Mouse (Mus musculus): ENCODE measurements around the gene Cyp2e1. TPM values are rescaled to one million over a fixed set of nuclear protein-coding genes. Genes with fewer than 3 reads are reported as not detected.

Gene Cyp2e1
- polyA plus RNA-seq, 2 experiments, result 0.05 TPM; not detected in 1

- DNase-seq (ENCODE audit: low spot score), result peak; percentile 49
- Histone ChIP-seq H3K36me3 (ENCODE audit: control insufficient read depth, insufficient read depth, low read length) (0 out of 2 replicates have a peak, but pooled peaks cover 2% of the 10 kb centered on the region), H3K27me3 (ENCODE audit: control insufficient read depth, insufficient read depth, low read length) (no peaks in the 10 kb centered on the region), H3K27ac (replicated peaks; ENCODE audit: low read depth, low read length) (no peak within 1 kb of the TSS), H3K4me1 (ENCODE audit: control insufficient read depth, insufficient read depth, low read length) (no peaks in the 10 kb centered on the region), H3K9ac (ENCODE audit: low read depth, low read length, severe bottlenecking) (peak within 1 kb of the TSS; percentile 57), H3K4me3 (replicated peaks; ENCODE audit: low read length) (peak within 1 kb of the TSS; percentile 45), H3K9me3 (ENCODE audit: control insufficient read depth, low read length) (no peaks in the 10 kb centered on the region), H3K4me2 (replicated peaks; ENCODE audit: low read depth, low read length, severe bottlenecking) (peak within 1 kb of the TSS; percentile 65)
- TF ChIP-seq POLR2A (IDR thresholded peaks at IDR 0.05; ENCODE audit: borderline replicate concordance, extremely low read depth, insufficient read depth, insufficient read length), result no peak
- WGBS, result 2% methylated on average over 21 of the region's 21 CpGs
- ATAC-seq (ENCODE audit: low FRiP score, low read depth), result peak; percentile 78
Measured at GRCm38 (mm10) chr7:140821653-140822329, 58.3 kb downstream of the Cyp2e1 start, which contains the start of gene Zfp941. Zfp941 (minus strand) TSS chr7:140822178.

- H3K4me2 ChIP-seq (replicated peaks; ENCODE audit: low read depth, low read length, severe bottlenecking), result no peak overlapping the region
- no peak overlapping the region for H3K27ac ChIP-seq (replicated peaks; ENCODE audit: low read depth, low read length)
- WGBS, result 89% methylated on average over 4 of the region's 4 CpGs
- H3K9me3 ChIP-seq (ENCODE audit: control insufficient read depth, low read length), result no peaks in the 10 kb centered on the region
- no peaks in the 10 kb centered on the region for H3K36me3 ChIP-seq (ENCODE audit: control insufficient read depth, insufficient read depth, low read length)
- H3K4me3 ChIP-seq (replicated peaks; ENCODE audit: low read length), result no peak overlapping the region
- TF ChIP-seq POLR2A (IDR thresholded peaks at IDR 0.05; ENCODE audit: borderline replicate concordance, extremely low read depth, insufficient read depth, insufficient read length), result no peak
- no peaks in the 10 kb centered on the region for H3K27me3 ChIP-seq (ENCODE audit: control insufficient read depth, insufficient read depth, low read length)
- DNase-seq (ENCODE audit: low spot score) (no peak), ATAC-seq (ENCODE audit: low FRiP score, low read depth) (no peak)
- H3K4me1 ChIP-seq (ENCODE audit: control insufficient read depth, insufficient read depth, low read length), result no peaks in the 10 kb centered on the region
- no peak overlapping the region for H3K9ac ChIP-seq (ENCODE audit: low read depth, low read length, severe bottlenecking)
Measured at GRCm38 (mm10) chr7:140822731-140823130, 59.2 kb downstream of the Cyp2e1 start.

Other genes starting within 250 kb of the Cyp2e1 start
- gene Olfr538, start 195.9 kb upstream of the Cyp2e1 start, polyA plus RNA-seq (2012; rRNA removed), result not detected in 2 replicates
- gene Olfr538, start 195.9 kb upstream of the Cyp2e1 start, polyA plus RNA-seq (2014; fragmentation: Nextera tagmentation; extraction: Ambion mirVana), result not detected in 2 replicates
- not detected in 2 replicates for gene Olfr46, start 162.5 kb upstream of the Cyp2e1 start, polyA plus RNA-seq (2012; rRNA removed)
- gene Olfr46, start 162.5 kb upstream of the Cyp2e1 start, polyA plus RNA-seq (2014; fragmentation: Nextera tagmentation; extraction: Ambion mirVana), result not detected in 2 replicates
- not detected in 2 replicates for gene Olfr61, start 134.8 kb upstream of the Cyp2e1 start, polyA plus RNA-seq (2012; rRNA removed)
- not detected in 2 replicates for gene Olfr61, start 134.8 kb upstream of the Cyp2e1 start, polyA plus RNA-seq (2014; fragmentation: Nextera tagmentation; extraction: Ambion mirVana)
- not detected in 2 replicates for gene Olfr53, start 117.3 kb upstream of the Cyp2e1 start, polyA plus RNA-seq (2012; rRNA removed)
- gene Olfr53, start 117.3 kb upstream of the Cyp2e1 start, polyA plus RNA-seq (2014; fragmentation: Nextera tagmentation; extraction: Ambion mirVana), result not detected in 2 replicates
- 0.19 and 0.20 TPM in 2 replicates for gene Olfr539, start 103.8 kb upstream of the Cyp2e1 start, polyA plus RNA-seq (2012; rRNA removed)
- 0.03 TPM in 1 of 2 replicates, not detected in the other for gene Olfr539, start 103.8 kb upstream of the Cyp2e1 start, polyA plus RNA-seq (2014; fragmentation: Nextera tagmentation; extraction: Ambion mirVana)
- gene Olfr45, start 81.8 kb upstream of the Cyp2e1 start, polyA plus RNA-seq (2012; rRNA removed), result 0.04 and 0.06 TPM in 2 replicates
- not detected in 2 replicates for gene Olfr45, start 81.8 kb upstream of the Cyp2e1 start, polyA plus RNA-seq (2014; fragmentation: Nextera tagmentation; extraction: Ambion mirVana)
- not detected in 2 replicates for gene Olfr541, start 66.5 kb upstream of the Cyp2e1 start, polyA plus RNA-seq (2012; rRNA removed)
- gene Olfr541, start 66.5 kb upstream of the Cyp2e1 start, polyA plus RNA-seq (2014; fragmentation: Nextera tagmentation; extraction: Ambion mirVana), result not detected in 2 replicates
- 0.39 and 0.55 TPM in 2 replicates for gene Syce1, start 24.1 kb downstream of the Cyp2e1 start, polyA plus RNA-seq (2012; rRNA removed)
- gene Syce1, start 24.1 kb downstream of the Cyp2e1 start, polyA plus RNA-seq (2014; fragmentation: Nextera tagmentation; extraction: Ambion mirVana), result 0.54 and 0.66 TPM in 2 replicates
- gene Zfp941, start 58.4 kb downstream of the Cyp2e1 start, polyA plus RNA-seq (2012; rRNA removed), result 0.83 and 0.93 TPM in 2 replicates
- 1.3 and 1.5 TPM in 2 replicates for gene Zfp941, start 58.4 kb downstream of the Cyp2e1 start, polyA plus RNA-seq (2014; fragmentation: Nextera tagmentation; extraction: Ambion mirVana)
- 1.2 and 2.5 TPM in 2 replicates for gene Urah, start 71.3 kb downstream of the Cyp2e1 start, polyA plus RNA-seq (2012; rRNA removed)
- gene Urah, start 71.3 kb downstream of the Cyp2e1 start, polyA plus RNA-seq (2014; fragmentation: Nextera tagmentation; extraction: Ambion mirVana), result 6.2 and 9.0 TPM in 2 replicates
- gene Scgb1c1, start 81.8 kb downstream of the Cyp2e1 start, polyA plus RNA-seq (2012; rRNA removed), result not detected in 2 replicates
- gene Scgb1c1, start 81.8 kb downstream of the Cyp2e1 start, polyA plus RNA-seq (2014; fragmentation: Nextera tagmentation; extraction: Ambion mirVana), result not detected in 2 replicates
- gene Odf3, start 84.1 kb downstream of the Cyp2e1 start, polyA plus RNA-seq (2012; rRNA removed), result 0.04 TPM in 2 replicates
- gene Odf3, start 84.1 kb downstream of the Cyp2e1 start, polyA plus RNA-seq (2014; fragmentation: Nextera tagmentation; extraction: Ambion mirVana), result not detected in 2 replicates
- gene Gm45785, start 92.6 kb downstream of the Cyp2e1 start, polyA plus RNA-seq (2012; rRNA removed), result 0.12 TPM in 1 of 2 replicates, not detected in the other
- not detected in 2 replicates for gene Gm45785, start 92.6 kb downstream of the Cyp2e1 start, polyA plus RNA-seq (2014; fragmentation: Nextera tagmentation; extraction: Ambion mirVana)
- gene Ric8a, start 93.2 kb downstream of the Cyp2e1 start, polyA plus RNA-seq (2012; rRNA removed), result 70.3 and 82.0 TPM in 2 replicates
- gene Ric8a, start 93.2 kb downstream of the Cyp2e1 start, polyA plus RNA-seq (2014; fragmentation: Nextera tagmentation; extraction: Ambion mirVana), result 74.0 and 78.9 TPM in 2 replicates
- 45.0 and 48.2 TPM in 2 replicates for gene Bet1l, start 93.8 kb downstream of the Cyp2e1 start, polyA plus RNA-seq (2012; rRNA removed)
- 75.1 and 92.8 TPM in 2 replicates for gene Bet1l, start 93.8 kb downstream of the Cyp2e1 start, polyA plus RNA-seq (2014; fragmentation: Nextera tagmentation; extraction: Ambion mirVana)
- gene Psmd13, start 118.2 kb downstream of the Cyp2e1 start, polyA plus RNA-seq (2012; rRNA removed), result 98.9 and 113 TPM in 2 replicates
- 133 TPM in 2 replicates for gene Psmd13, start 118.2 kb downstream of the Cyp2e1 start, polyA plus RNA-seq (2014; fragmentation: Nextera tagmentation; extraction: Ambion mirVana)
- gene Sirt3, start 118.6 kb downstream of the Cyp2e1 start, polyA plus RNA-seq (2012; rRNA removed), result 28.3 and 33.1 TPM in 2 replicates
- 20.1 and 22.3 TPM in 2 replicates for gene Sirt3, start 118.6 kb downstream of the Cyp2e1 start, polyA plus RNA-seq (2014; fragmentation: Nextera tagmentation; extraction: Ambion mirVana)
- gene Cox8b, start 136.7 kb downstream of the Cyp2e1 start, polyA plus RNA-seq (2012; rRNA removed), result 14.2 and 14.5 TPM in 2 replicates
- gene Cox8b, start 136.7 kb downstream of the Cyp2e1 start, polyA plus RNA-seq (2014; fragmentation: Nextera tagmentation; extraction: Ambion mirVana), result 17.2 and 32.5 TPM in 2 replicates
- 0.05 TPM in 2 replicates for gene Nlrp6, start 157.2 kb downstream of the Cyp2e1 start, polyA plus RNA-seq (2012; rRNA removed)
- 0.08 TPM in 1 of 2 replicates, not detected in the other for gene Nlrp6, start 157.2 kb downstream of the Cyp2e1 start, polyA plus RNA-seq (2014; fragmentation: Nextera tagmentation; extraction: Ambion mirVana)
- gene Pgghg, start 177.7 kb downstream of the Cyp2e1 start, polyA plus RNA-seq (2012; rRNA removed), result 52.8 and 68.8 TPM in 2 replicates
- 26.7 and 31.3 TPM in 2 replicates for gene Pgghg, start 177.7 kb downstream of the Cyp2e1 start, polyA plus RNA-seq (2014; fragmentation: Nextera tagmentation; extraction: Ambion mirVana)
- 30.9 and 34.4 TPM in 2 replicates for gene Ifitm5, start 186.6 kb downstream of the Cyp2e1 start, polyA plus RNA-seq (2012; rRNA removed)
- gene Ifitm5, start 186.6 kb downstream of the Cyp2e1 start, polyA plus RNA-seq (2014; fragmentation: Nextera tagmentation; extraction: Ambion mirVana), result 32.3 and 44.3 TPM in 2 replicates
- not detected in 2 replicates for gene Gm45717, start 192.2 kb downstream of the Cyp2e1 start, polyA plus RNA-seq (2012; rRNA removed)
- not detected in 2 replicates for gene Gm45717, start 192.2 kb downstream of the Cyp2e1 start, polyA plus RNA-seq (2014; fragmentation: Nextera tagmentation; extraction: Ambion mirVana)
- 1,234 and 1,466 TPM in 2 replicates for gene Ifitm2, start 192.2 kb downstream of the Cyp2e1 start, polyA plus RNA-seq (2012; rRNA removed)
- gene Ifitm2, start 192.2 kb downstream of the Cyp2e1 start, polyA plus RNA-seq (2014; fragmentation: Nextera tagmentation; extraction: Ambion mirVana), result 1,822 and 1,827 TPM in 2 replicates
- gene Ifitm1, start 203.5 kb downstream of the Cyp2e1 start, polyA plus RNA-seq (2012; rRNA removed), result 68.1 and 115 TPM in 2 replicates
- 55.4 and 66.7 TPM in 2 replicates for gene Ifitm1, start 203.5 kb downstream of the Cyp2e1 start, polyA plus RNA-seq (2014; fragmentation: Nextera tagmentation; extraction: Ambion mirVana)
- 85.6 and 91.3 TPM in 2 replicates for gene Ifitm3, start 247.0 kb downstream of the Cyp2e1 start, polyA plus RNA-seq (2012; rRNA removed)
- gene Ifitm3, start 247.0 kb downstream of the Cyp2e1 start, polyA plus RNA-seq (2014; fragmentation: Nextera tagmentation; extraction: Ambion mirVana), result 184 and 201 TPM in 2 replicates

Data from limb, embryonic 14.5 days (tissue).